Mouse (Mus musculus) ES-Bruce4 (cell line): ENCODE data around the gene Notch1.

Experiments
- CTCF ChIP-seq: IDR thresholded peaks from one replicate; pipeline ENCODE4 v1.8.1; 2011; ENCODE audit warnings: low read depth, low read length
- EP300 ChIP-seq: IDR thresholded peaks from 2 replicates; pipeline ENCODE4 v1.6.1; 2011; ENCODE audit warnings: low read depth, low read length; ENCODE audit not compliant: insufficient read depth
- POLR2A ChIP-seq: IDR thresholded peaks from one replicate; pipeline ENCODE4 v1.8.1; 2011; ENCODE audit warnings: low read length; ENCODE audit not compliant: insufficient read depth

GRCm38 (mm10) chr2:26498694-26499093 lies 17.8 kb downstream of the Notch1 start:
- TF ChIP-seq EP300 (no peak), POLR2A (no peak), CTCF (no peak)
